Mouse (Mus musculus) midbrain, embryonic 11.5 days (tissue): ENCODE measurements around the gene Ubxn6. TPM values are rescaled to one million over a fixed set of nuclear protein-coding genes. Genes with fewer than 3 reads are reported as not detected.
"Not testable (repeated sequence)": the region's sequence is repeated elsewhere in the genome, so short reads cannot be mapped to it uniquely, and the experiment has no call there.

ENCODE experiments used
- ATAC-seq: fragments of 200-750 bp; cut with Nextera tagmentation; 2 replicates; pipeline ENCODE4 v1.8.0; 2017; ENCODE audit warnings: moderate TSS enrichment, moderate library complexity; ENCODE audit not compliant: low FRiP score
- DNase-seq: peaks from one replicate; pipeline ENCODE4 v3.0.0; 2015; ENCODE audit warnings: low spot score; ENCODE audit errors: missing footprints
- H3K27ac ChIP-seq: fragments of 300-500 bp; sonication (generic); 2 replicates; pipeline ENCODE4 v1.5.1; 2014; ENCODE audit warnings: low read depth, low read length
- H3K27me3 ChIP-seq: fragments of 300-500 bp; sonication (generic); 2 replicates; pipeline ENCODE4 v1.6.1; 2014; ENCODE audit warnings: mild to moderate bottlenecking, low read length, moderate library complexity, mixed read lengths; ENCODE audit not compliant: control insufficient read depth, insufficient read depth
- H3K36me3 ChIP-seq: fragments of 300-500 bp; sonication (generic); 2 replicates; pipeline ENCODE4 v1.6.1; 2014; ENCODE audit warnings: mild to moderate bottlenecking, low read length, moderate library complexity, mixed read lengths; ENCODE audit not compliant: control insufficient read depth, insufficient read depth
- H3K4me1 ChIP-seq: fragments of 300-500 bp; sonication (generic); 2 replicates; pipeline ENCODE4 v1.6.1; 2014; ENCODE audit warnings: low read length; ENCODE audit not compliant: control insufficient read depth, insufficient read depth
- H3K4me2 ChIP-seq: fragments of 300-500 bp; sonication (generic); 2 replicates; pipeline ENCODE4 v1.6.1; 2014; ENCODE audit warnings: mild to moderate bottlenecking, moderate library complexity
- H3K4me3 ChIP-seq: fragments of 300-500 bp; sonication (generic); 2 replicates; pipeline ENCODE4 v1.5.1; 2014; ENCODE audit warnings: low read depth, low read length
- H3K9ac ChIP-seq: fragments of 300-500 bp; sonication (generic); 2 replicates; pipeline ENCODE4 v1.6.1; 2014; ENCODE audit warnings: low read length
- H3K9me3 ChIP-seq: fragments of 300-500 bp; sonication (generic); 2 replicates; pipeline ENCODE4 v1.6.1; 2016; ENCODE audit warnings: low read length; ENCODE audit not compliant: control insufficient read depth
- WGBS: fragments of 180-500 bp; shearing (Covaris S2); extraction: QIAGEN DNeasy Blood & Tissue Kit; methylation state at CpG from one replicate; pipeline ENCODE4 v1.1.7; 2014; 5-methylcytosine and 5-hydroxymethylcytosine counted together
- polyA plus RNA-seq: library from polyadenylated mRNA; unstranded; fragments of >200 nt; fragmentation: Nextera tagmentation; extraction: Ambion mirVana; gene quantifications from 2 replicates; pipeline ENCODE4 v1.2.1, GENCODE M21; 2014

Ubxn6 gene
- polyA plus RNA-seq, 1 experiment from 2014 or later = 48.4 TPM

GRCm38 (mm10) chr17:56104821-56105220 is 30.0 kb upstream of the Ubxn6 start:
- H3K27me3 ChIP-seq, H3K4me1 ChIP-seq, H3K9ac ChIP-seq, DNase-seq, H3K4me3 ChIP-seq, H3K9me3 ChIP-seq, H3K27ac ChIP-seq, ATAC-seq, H3K4me2 ChIP-seq: not testable (repeated sequence)
- 92% methylated on average over 2 of the region's 5 CpGs for WGBS
- H3K36me3 ChIP-seq = peaks cover 19% of the 10 kb centered on the region

GRCm38 (mm10) chr17:56103465-56104285 is 28.8 kb upstream of the Ubxn6 start:
- WGBS = 95% methylated on average over 8 of the region's 8 CpGs
- Histone ChIP-seq H3K9ac (no peak overlapping the region), H3K4me2 (no peak overlapping the region), H3K9me3 (no peaks in the 10 kb centered on the region), H3K36me3 (peaks cover 21% of the 10 kb centered on the region), H3K27ac (no peak overlapping the region), H3K4me3 (no peak overlapping the region), H3K27me3 (no peaks in the 10 kb centered on the region), H3K4me1 (no peaks in the 10 kb centered on the region)
- no peak for ATAC-seq
- DNase-seq = peak; percentile 69

- Histone ChIP-seq H3K4me2 (no peak overlapping the region), H3K27me3 (no peaks in the 10 kb centered on the region), H3K4me3 (no peak overlapping the region), H3K27ac (no peak overlapping the region), H3K36me3 (peaks cover 21% of the 10 kb centered on the region), H3K4me1 (no peaks in the 10 kb centered on the region), H3K9me3 (no peaks in the 10 kb centered on the region), H3K9ac (no peak overlapping the region)
- 95% methylated on average over 9 of the region's 9 CpGs for WGBS
- ATAC-seq (no peak), DNase-seq (peak; percentile 33)
These were observed 28.1 kb upstream of the Ubxn6 start for GRCm38 (mm10) chr17:56102927-56103326.

- Histone ChIP-seq H3K9me3 (no peaks in the 10 kb centered on the region), H3K4me2 (no peak overlapping the region), H3K36me3 (peaks cover 22% of the 10 kb centered on the region), H3K27me3 (no peaks in the 10 kb centered on the region), H3K4me1 (no peaks in the 10 kb centered on the region), H3K27ac (no peak overlapping the region), H3K9ac (no peak overlapping the region), H3K4me3 (no peak overlapping the region)
- no peak for ATAC-seq
- peak; percentile 60 for DNase-seq
- WGBS = 93% methylated on average over 5 of the region's 5 CpGs
These were observed 27.3 kb upstream of the Ubxn6 start for GRCm38 (mm10) chr17:56102158-56102557.

GRCm38 (mm10) chr17:56100811-56101210 is 26.0 kb upstream of the Ubxn6 start:
- H3K4me2 ChIP-seq = no peak overlapping the region
- no peak overlapping the region for H3K4me3 ChIP-seq
- no peaks in the 10 kb centered on the region for H3K9me3 ChIP-seq
- no peaks in the 10 kb centered on the region for H3K4me1 ChIP-seq
- no peak overlapping the region for H3K9ac ChIP-seq
- H3K27ac ChIP-seq = no peak overlapping the region
- 97% methylated on average over 3 of the region's 3 CpGs for WGBS
- no peaks in the 10 kb centered on the region for H3K27me3 ChIP-seq
- peaks cover 31% of the 10 kb centered on the region for H3K36me3 ChIP-seq
- ATAC-seq (no peak), DNase-seq (no peak)

- Histone ChIP-seq H3K4me3 (no peak overlapping the region), H3K27me3 (no peaks in the 10 kb centered on the region), H3K27ac (no peak overlapping the region), H3K9me3 (no peaks in the 10 kb centered on the region), H3K9ac (no peak overlapping the region), H3K4me1 (no peaks in the 10 kb centered on the region), H3K36me3 (peaks cover 36% of the 10 kb centered on the region), H3K4me2 (no peak overlapping the region)
- no peak for DNase-seq
- 92% methylated on average over 15 of the region's 15 CpGs for WGBS
- no peak for ATAC-seq
These were observed 24.1 kb upstream of the Ubxn6 start for GRCm38 (mm10) chr17:56098711-56099572.

- peaks cover 36% of the 10 kb centered on the region for H3K36me3 ChIP-seq
These were observed 23.4 kb upstream of the Ubxn6 start for GRCm38 (mm10) chr17:56098180-56098579.

GRCm38 (mm10) chr17:56096883-56097282 is 22.1 kb upstream of the Ubxn6 start:
- no peak overlapping the region for H3K4me3 ChIP-seq
- 92% methylated on average over 12 of the region's 12 CpGs for WGBS
- H3K9me3 ChIP-seq = no peaks in the 10 kb centered on the region
- no peak for DNase-seq
- no peak overlapping the region for H3K27ac ChIP-seq
- peaks cover 30% of the 10 kb centered on the region for H3K36me3 ChIP-seq
- H3K4me1 ChIP-seq = no peaks in the 10 kb centered on the region
- no peaks in the 10 kb centered on the region for H3K27me3 ChIP-seq
- H3K9ac ChIP-seq = no peak overlapping the region
- H3K4me2 ChIP-seq = no peak overlapping the region
- ATAC-seq = no peak

More at GRCm38 (mm10) chr17:56098180-56098579, 23.4 kb upstream of the Ubxn6 start:
- 90% methylated on average over 8 of the region's 8 CpGs for WGBS
- Histone ChIP-seq H3K9ac (no peak overlapping the region), H3K27ac (no peak overlapping the region), H3K4me3 (no peak overlapping the region), H3K9me3 (no peaks in the 10 kb centered on the region), H3K4me2 (no peak overlapping the region), H3K27me3 (no peaks in the 10 kb centered on the region), H3K4me1 (no peaks in the 10 kb centered on the region)
- DNase-seq = no peak
- ATAC-seq = no peak

GRCm38 (mm10) chr17:56092794-56093193 is 18.0 kb upstream of the Ubxn6 start:
- no peak for ATAC-seq
- H3K4me2 ChIP-seq = no peak overlapping the region
- H3K4me1 ChIP-seq = no peaks in the 10 kb centered on the region
- DNase-seq = no peak
- peaks cover 15% of the 10 kb centered on the region for H3K36me3 ChIP-seq
- no peak overlapping the region for H3K4me3 ChIP-seq
- no peaks in the 10 kb centered on the region for H3K9me3 ChIP-seq
- H3K27me3 ChIP-seq = no peaks in the 10 kb centered on the region
- WGBS = 100% methylated on average over 1 of the region's 1 CpGs
- no peak overlapping the region for H3K27ac ChIP-seq
- no peak overlapping the region for H3K9ac ChIP-seq
